Mouse (Mus musculus) forebrain, embryonic 14.5 days (tissue): ENCODE data around the gene Ralgps1. TPM values are rescaled to one million over a fixed set of nuclear protein-coding genes. Genes with fewer than 3 reads are reported as not detected.

Experiments used
- ATAC-seq: fragments of 200-750 bp; cut with Nextera tagmentation; 2 replicates; pipeline ENCODE4 v1.8.0; 2017; ENCODE audit warnings: mild to moderate bottlenecking, moderate library complexity
- DNase-seq: peaks from one replicate; pipeline ENCODE4 v3.0.0-alpha.2; 2015; ENCODE audit warnings: low spot score
- H3K27ac ChIP-seq: fragments of 300-500 bp; sonication (generic); 2 replicates; pipeline ENCODE4 v1.5.1; 2014; ENCODE audit warnings: low read depth, mild to moderate bottlenecking, control low read depth, low read length, moderate library complexity
- H3K27me3 ChIP-seq: fragments of 300-500 bp; sonication (generic); replicated peaks from 2 replicates; pipeline ENCODE4 v1.6.1; 2014; ENCODE audit warnings: low read length, control low read depth, mixed read lengths; ENCODE audit not compliant: control insufficient read depth, insufficient read depth
- H3K36me3 ChIP-seq: fragments of 300-500 bp; sonication (generic); 2 replicates; pipeline ENCODE4 v1.6.1; 2014; ENCODE audit warnings: low read length, control low read depth; ENCODE audit not compliant: control insufficient read depth, insufficient read depth
- H3K4me1 ChIP-seq: fragments of 300-500 bp; sonication (generic); 2 replicates; pipeline ENCODE4 v1.6.1; 2014; ENCODE audit warnings: antibody characterized with exemption, low read length, control low read depth; ENCODE audit not compliant: control insufficient read depth, insufficient read depth
- H3K4me2 ChIP-seq: fragments of 300-500 bp; sonication (generic); 2 replicates; pipeline ENCODE4 v1.6.1; 2014; ENCODE audit warnings: mild to moderate bottlenecking, control low read depth, low read length
- H3K4me3 ChIP-seq: fragments of 300-500 bp; sonication (generic); 2 replicates; pipeline ENCODE4 v1.5.1; 2014; ENCODE audit warnings: low read depth, low read length, control low read depth
- H3K9ac ChIP-seq: fragments of 300-500 bp; sonication (generic); 2 replicates; pipeline ENCODE4 v1.6.1; 2014; ENCODE audit warnings: mild to moderate bottlenecking, low read length, control low read depth, moderate library complexity
- H3K9me3 ChIP-seq: fragments of 300-500 bp; sonication (generic); replicated peaks from 2 replicates; pipeline ENCODE4 v1.6.1; 2016; ENCODE audit warnings: low read length, control low read depth, mixed read lengths; ENCODE audit not compliant: control insufficient read depth
- WGBS: fragments of 180-500 bp; shearing (Covaris S2); extraction: QIAGEN DNeasy Blood & Tissue Kit; methylation state at CpG from one replicate; pipeline ENCODE4 v1.1.7; 2014; 5-methylcytosine and 5-hydroxymethylcytosine counted together
- polyA plus RNA-seq: library from polyadenylated mRNA; unstranded; fragments of >200 nt; fragmentation: Nextera tagmentation; extraction: Ambion mirVana; gene quantifications from 2 replicates; pipeline ENCODE4 v1.2.1, GENCODE M21; 2014

Ralgps1 gene
- polyA plus RNA-seq, 1 experiment from 2014 or later, result 32.6 TPM

- Histone ChIP-seq H3K36me3 (peaks cover 20% of the 10 kb centered on the region), H3K27ac (no peak overlapping the region), H3K4me2 (no peak overlapping the region), H3K9ac (no peak overlapping the region), H3K27me3 (no peaks in the 10 kb centered on the region), H3K9me3 (no peaks in the 10 kb centered on the region), H3K4me1 (no peaks in the 10 kb centered on the region), H3K4me3 (no peak overlapping the region)
- DNase-seq, result no peak
- no peak for ATAC-seq
- 76% methylated on average over 3 of the region's 3 CpGs for WGBS
Measured at GRCm38 (mm10) chr2:33164646-33165045, 206.6 kb downstream of the Ralgps1 start.

- peaks cover 23% of the 10 kb centered on the region for H3K36me3 ChIP-seq
- H3K4me1 ChIP-seq, result no peaks in the 10 kb centered on the region
- DNase-seq, result peak; percentile 8
- H3K4me2 ChIP-seq, result no peak overlapping the region
- no peaks in the 10 kb centered on the region for H3K27me3 ChIP-seq
- ATAC-seq, result no peak
- H3K27ac ChIP-seq, result no peak overlapping the region
- no peaks in the 10 kb centered on the region for H3K9me3 ChIP-seq
- H3K4me3 ChIP-seq, result no peak overlapping the region
- 90% methylated on average over 2 of the region's 2 CpGs for WGBS
- H3K9ac ChIP-seq, result no peak overlapping the region
Measured at GRCm38 (mm10) chr2:33162126-33162525, 209.2 kb downstream of the Ralgps1 start.

- H3K27me3 ChIP-seq, result no peaks in the 10 kb centered on the region
- no peak overlapping the region for H3K4me3 ChIP-seq
- 81% methylated on average over 12 of the region's 12 CpGs for WGBS
- H3K4me2 ChIP-seq, result no peak overlapping the region
- H3K9me3 ChIP-seq, result no peaks in the 10 kb centered on the region
- DNase-seq, result no peak
- H3K4me1 ChIP-seq, result no peaks in the 10 kb centered on the region
- peaks cover 27% of the 10 kb centered on the region for H3K36me3 ChIP-seq
- H3K27ac ChIP-seq, result no peak overlapping the region
- no peak for ATAC-seq
- H3K9ac ChIP-seq, result no peak overlapping the region
Measured at GRCm38 (mm10) chr2:33160326-33160973, 210.8 kb downstream of the Ralgps1 start.

- Histone ChIP-seq H3K27ac (no peak overlapping the region), H3K36me3 (peaks cover 28% of the 10 kb centered on the region), H3K4me1 (no peaks in the 10 kb centered on the region), H3K27me3 (no peaks in the 10 kb centered on the region), H3K4me2 (no peak overlapping the region), H3K4me3 (no peak overlapping the region), H3K9ac (no peak overlapping the region), H3K9me3 (no peaks in the 10 kb centered on the region)
- WGBS, result 88% methylated on average over 7 of the region's 7 CpGs
- DNase-seq, result no peak
- ATAC-seq, result no peak
Measured at GRCm38 (mm10) chr2:33159593-33159992, 211.7 kb downstream of the Ralgps1 start.

GRCm38 (mm10) chr2:33158895-33159294 lies 212.4 kb downstream of the Ralgps1 start:
- 94% methylated on average over 6 of the region's 6 CpGs for WGBS
- ATAC-seq, result no peak
- Histone ChIP-seq H3K27me3 (no peaks in the 10 kb centered on the region), H3K9me3 (no peaks in the 10 kb centered on the region), H3K4me3 (no peak overlapping the region), H3K36me3 (peaks cover 35% of the 10 kb centered on the region), H3K27ac (no peak overlapping the region), H3K4me2 (no peak overlapping the region), H3K9ac (no peak overlapping the region), H3K4me1 (no peaks in the 10 kb centered on the region)
- no peak for DNase-seq

GRCm38 (mm10) chr2:33156283-33156781 lies 215.0 kb downstream of the Ralgps1 start:
- Histone ChIP-seq H3K27me3 (no peaks in the 10 kb centered on the region), H3K4me3 (no peak overlapping the region), H3K4me1 (no peaks in the 10 kb centered on the region), H3K9ac (no peak overlapping the region), H3K4me2 (no peak overlapping the region), H3K9me3 (no peaks in the 10 kb centered on the region), H3K36me3 (peaks cover 41% of the 10 kb centered on the region), H3K27ac (no peak overlapping the region)
- 76% methylated on average over 5 of the region's 5 CpGs for WGBS
- DNase-seq (no peak), ATAC-seq (no peak)

- no peak overlapping the region for H3K4me2 ChIP-seq
- H3K36me3 ChIP-seq, result peaks cover 41% of the 10 kb centered on the region
- H3K27me3 ChIP-seq, result no peaks in the 10 kb centered on the region
- no peak overlapping the region for H3K4me3 ChIP-seq
- H3K9ac ChIP-seq, result no peak overlapping the region
- no peaks in the 10 kb centered on the region for H3K4me1 ChIP-seq
- 29% methylated on average over 5 of the region's 5 CpGs for WGBS
- ATAC-seq (peak; percentile 74), DNase-seq (peak; percentile 84)
- no peaks in the 10 kb centered on the region for H3K9me3 ChIP-seq
- no peak overlapping the region for H3K27ac ChIP-seq
Measured at GRCm38 (mm10) chr2:33154751-33155372, 216.4 kb downstream of the Ralgps1 start.

GRCm38 (mm10) chr2:33146994-33147393 lies 224.3 kb downstream of the Ralgps1 start:
- no peaks in the 10 kb centered on the region for H3K27me3 ChIP-seq
- H3K27ac ChIP-seq, result no peak overlapping the region
- peaks cover 23% of the 10 kb centered on the region for H3K36me3 ChIP-seq
- no peak overlapping the region for H3K4me3 ChIP-seq
- ATAC-seq (no peak), DNase-seq (no peak)
- H3K4me1 ChIP-seq, result no peaks in the 10 kb centered on the region
- no peaks in the 10 kb centered on the region for H3K9me3 ChIP-seq
- no peak overlapping the region for H3K9ac ChIP-seq
- H3K4me2 ChIP-seq, result no peak overlapping the region
- WGBS, result 92% methylated on average over 4 of the region's 4 CpGs

- Histone ChIP-seq H3K36me3 (peaks cover 27% of the 10 kb centered on the region), H3K4me1 (no peaks in the 10 kb centered on the region), H3K4me2 (no peak overlapping the region), H3K9ac (no peak overlapping the region), H3K27ac (no peak overlapping the region), H3K9me3 (no peaks in the 10 kb centered on the region), H3K4me3 (no peak overlapping the region), H3K27me3 (no peaks in the 10 kb centered on the region)
- WGBS, result 90% methylated on average over 2 of the region's 2 CpGs
- DNase-seq (no peak), ATAC-seq (no peak)
Measured at GRCm38 (mm10) chr2:33143292-33143691, 228.0 kb downstream of the Ralgps1 start.
